Mouse (Mus musculus): Measurements from ENCODE around the gene Ccdc117. TPM values are rescaled to one million over a fixed set of nuclear protein-coding genes. Genes with fewer than 3 reads are reported as not detected.

Gene Ccdc117
- total RNA-seq, 1 experiment: 27.4 TPM

DNA sequence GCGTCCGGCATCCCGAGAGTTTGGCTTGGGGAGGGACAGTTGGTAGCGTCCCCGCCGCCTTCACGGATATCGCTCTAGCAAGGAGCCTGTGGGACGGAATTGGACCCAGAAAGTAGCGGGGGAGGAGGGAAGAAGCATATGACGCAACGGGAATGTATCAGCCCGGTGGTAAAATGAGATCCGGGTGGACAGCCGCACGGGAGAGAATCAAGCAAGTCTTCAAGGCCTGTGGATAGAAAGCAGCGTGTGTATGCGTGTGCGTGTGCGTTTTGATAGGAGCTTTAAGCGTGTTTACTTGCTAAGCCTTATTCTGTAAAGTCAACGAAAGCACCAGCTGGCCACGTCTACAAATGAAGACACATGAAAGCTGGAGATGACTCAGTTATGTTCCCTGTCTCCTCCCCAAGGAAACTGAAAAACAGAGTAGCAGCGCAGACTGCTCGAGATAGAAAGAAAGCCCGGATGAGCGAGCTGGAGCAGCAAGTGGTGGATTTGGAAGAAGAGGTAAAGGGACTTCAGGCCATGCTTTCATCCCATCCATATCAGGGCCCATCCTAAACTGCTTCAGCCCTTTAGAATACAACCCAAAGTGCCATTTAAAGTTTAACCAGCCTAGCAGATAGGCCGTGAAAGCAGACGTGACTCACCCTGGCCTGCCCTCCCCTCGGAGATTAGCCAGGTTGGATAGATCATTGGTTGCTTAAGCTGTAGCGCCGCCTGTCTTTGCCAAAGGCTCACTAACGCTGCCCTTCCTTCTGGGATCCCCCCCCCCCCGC is 20.3 kb downstream of the Ccdc117 start:
- H3K9me3 ChIP-seq (ENCODE audit: control insufficient read depth, insufficient read depth, low read depth, low read length): no peaks in the 10 kb centered on the region
- peak overlapping the region; percentile 62; the same call in 1 of the 2 replicates for H3K27ac ChIP-seq (ENCODE audit: insufficient read depth, low read depth, low read length, poor library complexity, severe bottlenecking)
- TF ChIP-seq HCFC1 (IDR thresholded peaks at IDR 0.05; ENCODE audit: borderline replicate concordance, insufficient read depth, low read length) (no peak), ZNF384 (IDR thresholded peaks at IDR 0.05; ENCODE audit: low read depth, low read length) (no peak), MAFK (IDR thresholded peaks at IDR 0.05; ENCODE audit: insufficient read depth, low read depth, low read length) (no peak), ZC3H11A (IDR thresholded peaks at IDR 0.05; ENCODE audit: borderline replicate concordance, low read depth, low read length) (no peak), CHD2 (IDR thresholded peaks at IDR 0.05; ENCODE audit: low read depth, low read length) (no peak)
- no peak for DNase-seq (ENCODE audit: low read depth, low spot score)
- peak overlapping the region; percentile 79 to 96 for H3K4me3 ChIP-seq (ENCODE audit: insufficient read depth in 1 of 2, low read depth in 1 of 2, low read length in 2 of 2, poor library complexity in 1 of 2, severe bottlenecking in 1 of 2)
- peaks cover 31% of the 10 kb centered on the region for H3K36me3 ChIP-seq (ENCODE audit: control insufficient read depth, insufficient read depth, low read length, poor library complexity, severe bottlenecking)
- H3K4me1 ChIP-seq (ENCODE audit: control insufficient read depth in 2 of 2, insufficient read depth in 2 of 2, low read length in 2 of 2, poor library complexity in 1 of 2): peaks cover 2 to 7% of the 10 kb centered on the region in 2 experiments; a peak in 3 of 4 replicates
- in situ Hi-C loops (cut with MboI; ENCODE audit: low sequenced_read_pairs in 2 of 2, unreplicated experiment in 2 of 2): no loop called here
- peak overlapping the region; percentile 88 for H3K9ac ChIP-seq (ENCODE audit: insufficient read depth, low read depth, low read length, poor library complexity, severe bottlenecking)

GRCm38 (mm10) chr11:5521266-5521515 is 20.8 kb downstream of the Ccdc117 start:
- Histone ChIP-seq H3K4me3 (ENCODE audit: insufficient read depth in 1 of 2, low read depth in 1 of 2, low read length in 2 of 2, poor library complexity in 1 of 2, severe bottlenecking in 1 of 2) (peak overlapping the region; percentile 79 to 96), H3K4me1 (ENCODE audit: control insufficient read depth in 2 of 2, insufficient read depth in 2 of 2, low read length in 2 of 2, poor library complexity in 1 of 2) (peaks cover 2 to 9% of the 10 kb centered on the region in 2 experiments; a peak in 3 of 4 replicates), H3K9ac (ENCODE audit: insufficient read depth, low read depth, low read length, poor library complexity, severe bottlenecking) (peak overlapping the region; percentile 88), H3K36me3 (ENCODE audit: control insufficient read depth, insufficient read depth, low read length, poor library complexity, severe bottlenecking) (peaks cover 31% of the 10 kb centered on the region), H3K27ac (ENCODE audit: insufficient read depth, low read depth, low read length, poor library complexity, severe bottlenecking) (peak overlapping the region; percentile 62), H3K9me3 (ENCODE audit: control insufficient read depth, insufficient read depth, low read depth, low read length) (no peaks in the 10 kb centered on the region)
- no peak for DNase-seq (ENCODE audit: low read depth, low spot score)
- TF ChIP-seq MAFK (IDR thresholded peaks at IDR 0.05; ENCODE audit: insufficient read depth, low read depth, low read length): no peak
- TF ChIP-seq HCFC1 (IDR thresholded peaks at IDR 0.05; ENCODE audit: borderline replicate concordance, insufficient read depth, low read length): no peak
- no peak for TF ChIP-seq ZNF384 (IDR thresholded peaks at IDR 0.05; ENCODE audit: low read depth, low read length)
- TF ChIP-seq CHD2 (IDR thresholded peaks at IDR 0.05; ENCODE audit: low read depth, low read length): no peak
- TF ChIP-seq ZC3H11A (IDR thresholded peaks at IDR 0.05; ENCODE audit: borderline replicate concordance, low read depth, low read length): no peak
- in situ Hi-C loops (cut with MboI; ENCODE audit: low sequenced_read_pairs in 2 of 2, unreplicated experiment in 2 of 2): no loop called here

- peaks cover 2 to 10% of the 10 kb centered on the region in 2 experiments; a peak in 3 of 4 replicates for H3K4me1 ChIP-seq (ENCODE audit: control insufficient read depth in 2 of 2, insufficient read depth in 2 of 2, low read length in 2 of 2, poor library complexity in 1 of 2)
- H3K27ac ChIP-seq (ENCODE audit: insufficient read depth, low read depth, low read length, poor library complexity, severe bottlenecking): peak within 1 kb of the TSS; percentile 69
- no peaks in the 10 kb centered on the region for H3K9me3 ChIP-seq (ENCODE audit: control insufficient read depth, insufficient read depth, low read depth, low read length)
- H3K4me3 ChIP-seq (ENCODE audit: insufficient read depth in 1 of 2, low read depth in 1 of 2, low read length in 2 of 2, poor library complexity in 1 of 2, severe bottlenecking in 1 of 2): peak within 1 kb of the TSS; percentile 79 to 96
- in situ Hi-C loops (cut with MboI; ENCODE audit: low sequenced_read_pairs in 2 of 2, unreplicated experiment in 2 of 2): no loop called here
- H3K9ac ChIP-seq (ENCODE audit: insufficient read depth, low read depth, low read length, poor library complexity, severe bottlenecking): peak within 1 kb of the TSS; percentile 92
- no peak for DNase-seq (ENCODE audit: low read depth, low spot score)
- TF ChIP-seq HCFC1 (IDR thresholded peaks at IDR 0.05; ENCODE audit: borderline replicate concordance, insufficient read depth, low read length): 0 out of 2 replicates have a peak, but pooled peaks have one; percentile 2
- TF ChIP-seq ZC3H11A (IDR thresholded peaks at IDR 0.05; ENCODE audit: borderline replicate concordance, low read depth, low read length): no peak
- peaks cover 31% of the 10 kb centered on the region for H3K36me3 ChIP-seq (ENCODE audit: control insufficient read depth, insufficient read depth, low read length, poor library complexity, severe bottlenecking)
Measured at GRCm38 (mm10) chr11:5520412-5521265, 21.3 kb downstream of the Ccdc117 start, which contains the start of gene Xbp1. Xbp1 (plus strand) TSS chr11:5520659.

DNA sequence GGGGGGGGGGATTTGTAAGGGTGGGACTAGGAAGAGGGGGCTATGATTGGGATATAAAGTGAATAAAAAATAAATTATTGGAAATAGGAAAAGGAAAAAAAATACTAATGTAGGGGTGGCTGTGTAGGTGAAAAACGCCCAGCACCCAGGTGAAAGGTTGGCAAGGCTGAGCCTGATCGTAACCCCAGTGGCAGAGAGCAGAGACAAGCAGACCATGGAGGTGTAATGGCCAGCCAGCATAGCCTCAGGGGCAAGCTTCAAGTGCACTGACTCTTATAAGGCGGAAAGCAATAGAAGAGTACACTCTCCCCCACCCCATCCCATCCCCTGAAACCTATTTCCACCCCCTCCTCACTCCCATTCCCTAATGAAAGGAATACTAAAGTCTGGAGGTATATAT is 22.3 kb downstream of the Ccdc117 start:
- no peaks in the 10 kb centered on the region for H3K9me3 ChIP-seq (ENCODE audit: control insufficient read depth, insufficient read depth, low read depth, low read length)
- no peak overlapping the region for H3K4me3 ChIP-seq (ENCODE audit: insufficient read depth in 1 of 2, low read depth in 1 of 2, low read length in 2 of 2, poor library complexity in 1 of 2, severe bottlenecking in 1 of 2)
- peaks cover 22% of the 10 kb centered on the region for H3K36me3 ChIP-seq (ENCODE audit: control insufficient read depth, insufficient read depth, low read length, poor library complexity, severe bottlenecking)
- in situ Hi-C loops (cut with MboI; ENCODE audit: low sequenced_read_pairs in 2 of 2, unreplicated experiment in 2 of 2): no loop called here
- DNase-seq (ENCODE audit: low read depth, low spot score): no peak
- TF ChIP-seq MAFK (IDR thresholded peaks at IDR 0.05; ENCODE audit: insufficient read depth, low read depth, low read length): no peak
- TF ChIP-seq ZNF384 (IDR thresholded peaks at IDR 0.05; ENCODE audit: low read depth, low read length): no peak
- TF ChIP-seq HCFC1 (IDR thresholded peaks at IDR 0.05; ENCODE audit: borderline replicate concordance, insufficient read depth, low read length): no peak
- TF ChIP-seq CHD2 (IDR thresholded peaks at IDR 0.05; ENCODE audit: low read depth, low read length): no peak
- TF ChIP-seq ZC3H11A (IDR thresholded peaks at IDR 0.05; ENCODE audit: borderline replicate concordance, low read depth, low read length): no peak
- no peak overlapping the region for H3K27ac ChIP-seq (ENCODE audit: insufficient read depth, low read depth, low read length, poor library complexity, severe bottlenecking)
- peaks cover 7 to 14% of the 10 kb centered on the region in 2 experiments; a peak in 3 of 4 replicates for H3K4me1 ChIP-seq (ENCODE audit: control insufficient read depth in 2 of 2, insufficient read depth in 2 of 2, low read length in 2 of 2, poor library complexity in 1 of 2)
- H3K9ac ChIP-seq (ENCODE audit: insufficient read depth, low read depth, low read length, poor library complexity, severe bottlenecking): no peak overlapping the region; the same call in 1 of the 2 replicates

Data from ES-E14 (cell line).